Mouse (Mus musculus) small intestine, adult 2 months (tissue): ENCODE data around the gene Baiap2.

Source experiments
- CTCF ChIP-seq: fragments of 200-500 bp; IDR thresholded peaks from 2 replicates; pipeline ENCODE4 v1.5.1; 2012; ENCODE audit warnings: low read depth, mild to moderate bottlenecking, control low read depth, inconsistent platforms, low read length, moderate library complexity, mixed read lengths; ENCODE audit not compliant: insufficient replicate concordance, insufficient read length; ENCODE audit errors: extremely low read depth
- POLR2A ChIP-seq: fragments of 200-500 bp; IDR thresholded peaks from 2 replicates; pipeline ENCODE4 v1.6.1; 2012; ENCODE audit warnings: low read depth, mild to moderate bottlenecking, control low read depth, inconsistent platforms, low read length, moderate library complexity

DNA sequence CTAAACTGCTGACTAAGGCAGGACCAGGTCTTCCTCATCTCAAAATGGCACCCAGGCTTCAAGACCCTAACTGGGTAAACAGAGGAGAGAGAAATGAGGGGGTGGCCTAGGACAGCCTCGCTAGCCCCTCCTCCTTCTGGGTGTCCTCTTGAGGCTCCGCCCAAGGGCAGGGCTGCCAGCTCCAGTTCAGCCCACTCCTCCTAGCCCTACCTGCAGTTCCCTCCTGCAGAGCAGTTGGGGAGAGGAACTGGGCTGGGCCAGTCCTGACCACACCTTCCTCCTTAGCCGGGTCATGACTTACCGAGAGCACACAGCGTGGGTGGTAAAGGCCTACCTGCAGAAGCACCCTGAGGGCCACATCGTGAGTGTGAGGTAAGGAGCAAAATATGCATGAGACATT lies 47.9 kb upstream of the Baiap2 start:
- no peak for TF ChIP-seq POLR2A
- TF ChIP-seq CTCF = no peak
